Mouse (Mus musculus): ENCODE results near the gene Lipe.
"Not testable (repeated sequence)": the region's sequence is repeated elsewhere in the genome, so short reads cannot be mapped to it uniquely, and the experiment has no call there.

The Lipe gene

DNA sequence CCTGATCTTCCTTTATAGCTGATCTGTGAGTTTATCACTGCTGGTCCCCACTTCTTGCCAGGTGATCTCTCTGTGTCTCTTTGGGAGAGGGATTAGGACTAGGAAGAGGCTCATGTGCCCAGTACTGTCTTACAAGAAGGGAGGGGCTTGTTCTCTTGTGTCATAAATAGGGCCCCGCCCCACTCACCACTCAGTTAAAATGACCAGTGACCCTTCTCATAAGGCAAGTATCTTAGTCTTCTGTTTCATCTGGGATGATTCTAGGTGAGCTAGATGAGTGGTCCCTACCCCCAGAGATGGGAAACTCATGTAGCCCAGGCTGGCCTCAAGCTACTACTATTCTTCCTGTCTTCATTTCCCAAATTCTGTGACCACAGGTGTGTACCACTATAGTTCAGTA, at the start of gene Lipe:
Lipe (minus strand) TSS at position 101 of the 400 bp plus-strand sequence.
- DNase-seq: no peak

DNA sequence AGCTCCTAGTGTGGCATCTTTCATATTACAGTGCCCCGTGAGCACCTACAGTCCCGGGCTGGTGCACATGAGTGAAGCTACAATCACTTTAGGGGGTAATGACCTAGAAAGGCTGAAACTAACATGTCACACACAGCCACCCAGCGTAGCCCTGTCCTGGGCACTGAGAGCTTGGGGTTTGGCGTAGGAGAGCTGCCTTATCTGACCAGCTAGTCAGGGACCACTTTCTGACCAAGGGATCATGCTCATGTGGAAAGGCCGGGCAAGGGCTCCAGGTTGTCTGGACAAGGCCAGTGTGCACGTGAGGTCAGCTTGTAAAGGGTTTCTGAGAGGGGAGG, 42.3 kb upstream of the Lipe start:
- no peak for DNase-seq

DNA sequence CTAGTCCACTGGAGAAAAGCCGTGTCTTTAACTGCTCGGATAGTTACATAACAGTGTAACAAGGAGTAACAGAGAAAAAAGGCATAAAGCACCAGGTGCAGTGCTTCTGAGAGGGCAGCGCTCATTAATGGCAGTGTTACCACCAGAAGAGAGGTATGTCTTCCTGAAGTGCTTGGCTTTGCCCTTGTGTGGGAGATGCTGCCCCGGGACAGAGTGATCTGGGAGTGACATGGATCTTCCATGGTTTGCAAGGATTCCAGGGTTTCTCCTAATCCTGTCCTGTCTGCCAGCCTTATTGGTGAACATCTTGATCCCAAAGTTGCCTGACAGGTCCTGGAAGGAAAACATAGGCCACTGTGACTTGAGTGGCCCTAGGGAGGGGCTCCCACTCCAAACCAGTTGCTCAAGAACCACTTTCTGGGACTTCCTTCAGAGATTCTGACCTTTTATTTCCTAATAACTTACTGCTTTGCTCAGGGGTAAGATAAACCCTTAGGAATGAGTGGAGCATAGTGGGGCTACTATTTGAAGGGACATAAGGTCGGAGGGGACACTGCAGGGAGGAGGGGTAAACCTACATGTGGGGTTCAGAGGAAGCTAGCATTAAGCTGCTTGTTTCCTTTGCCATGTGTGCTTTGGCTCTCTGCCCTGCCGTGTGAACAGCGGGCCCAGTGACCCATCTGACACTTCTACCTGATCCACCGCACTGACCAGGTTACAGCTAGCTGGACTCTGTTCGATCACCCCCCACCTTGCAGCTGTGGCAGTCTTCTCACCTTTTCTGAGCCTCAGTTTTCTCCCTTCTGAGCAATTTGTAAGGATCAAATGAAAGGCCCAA, 41.7 kb upstream of the Lipe start:
- no peak for DNase-seq

DNA sequence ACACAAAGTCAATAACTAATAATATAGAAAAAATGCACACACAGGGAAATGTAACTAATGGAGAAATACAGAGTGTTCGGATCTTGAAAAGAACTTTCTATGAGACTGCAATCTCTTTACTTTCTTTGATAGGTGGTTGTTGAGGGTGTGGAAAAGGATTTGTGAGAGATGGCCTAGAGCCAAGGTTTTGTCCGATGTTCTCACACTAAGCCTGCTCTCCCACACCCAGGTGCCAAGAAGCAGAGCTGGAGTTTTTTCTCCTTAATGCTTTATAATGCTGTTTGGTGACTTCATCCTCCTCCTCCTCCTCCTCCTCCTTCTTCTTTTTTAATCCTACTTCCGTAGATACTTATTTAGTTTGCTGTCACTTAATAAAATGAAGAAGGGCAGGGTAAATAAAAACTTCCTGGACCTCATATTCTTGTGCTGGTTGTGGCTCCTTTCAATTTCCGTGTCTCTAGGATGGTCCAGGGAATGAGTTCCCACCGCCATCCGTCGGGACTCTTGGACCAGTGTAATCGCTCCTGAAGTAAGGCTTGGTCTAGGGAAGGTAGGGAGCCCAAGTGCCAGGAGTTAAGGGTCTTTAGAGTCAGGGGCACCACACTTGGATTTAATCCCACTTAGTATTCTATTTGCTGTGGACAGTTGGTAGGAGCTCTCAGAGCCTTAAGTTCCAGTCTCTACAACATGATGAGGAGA, 40.8 kb upstream of the Lipe start:
- no peak for DNase-seq

DNA sequence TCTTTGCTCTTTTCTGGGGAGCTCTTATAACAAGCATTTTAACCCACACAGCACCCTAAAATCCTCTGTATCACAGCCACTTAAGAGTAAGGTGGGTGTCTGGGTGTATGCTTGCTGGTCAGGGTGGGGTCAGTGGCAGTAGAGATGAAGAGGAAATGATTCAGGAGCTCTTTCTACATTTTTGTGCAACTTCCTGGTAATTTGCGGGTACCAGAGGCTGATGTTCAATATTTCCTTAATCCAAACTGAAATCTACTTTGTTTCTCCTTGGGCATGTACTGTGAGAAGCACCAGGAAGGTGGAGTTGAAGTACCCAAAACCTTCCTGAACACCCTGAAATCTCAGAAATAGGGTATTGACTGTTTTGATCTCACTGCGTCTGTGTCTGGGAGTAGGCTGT, 38.2 kb upstream of the Lipe start:
- DNase-seq: no peak

DNA sequence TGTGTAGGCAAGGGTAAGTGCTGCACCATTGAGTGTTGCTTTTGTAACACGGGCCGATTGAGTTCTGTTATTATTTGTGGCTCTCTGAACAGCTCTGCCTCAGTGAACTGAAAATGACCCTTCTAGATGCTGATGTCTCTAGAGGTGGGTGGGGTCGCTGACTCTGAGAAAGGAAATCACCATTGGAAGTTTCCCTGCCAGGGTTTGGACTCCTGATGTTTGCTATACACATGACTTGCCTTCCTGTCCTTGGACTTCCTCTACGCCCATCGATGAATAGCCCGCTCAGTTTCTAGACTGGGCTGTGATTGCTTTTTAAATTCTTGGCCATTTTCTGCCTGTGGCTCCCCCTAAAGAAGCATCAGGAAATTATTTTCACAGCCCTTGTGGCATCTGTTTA, 37.7 kb upstream of the Lipe start:
- no peak for DNase-seq

DNA sequence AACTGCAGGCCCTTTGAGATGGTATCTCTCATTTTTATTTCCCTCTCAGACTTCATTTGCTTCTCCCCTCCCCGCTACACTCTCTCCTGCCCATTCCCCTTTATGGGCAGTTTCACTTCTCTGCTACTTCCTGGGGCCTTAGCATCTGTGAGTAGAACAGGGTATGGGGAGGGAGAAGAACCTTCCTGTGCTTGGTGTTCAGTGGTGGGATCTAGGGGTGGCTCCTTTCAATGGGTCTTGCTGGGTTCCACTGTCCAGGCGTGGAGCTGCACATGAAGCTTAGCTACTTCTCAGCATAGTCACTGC, 37.0 kb upstream of the Lipe start:
- DNase-seq: no peak

DNA sequence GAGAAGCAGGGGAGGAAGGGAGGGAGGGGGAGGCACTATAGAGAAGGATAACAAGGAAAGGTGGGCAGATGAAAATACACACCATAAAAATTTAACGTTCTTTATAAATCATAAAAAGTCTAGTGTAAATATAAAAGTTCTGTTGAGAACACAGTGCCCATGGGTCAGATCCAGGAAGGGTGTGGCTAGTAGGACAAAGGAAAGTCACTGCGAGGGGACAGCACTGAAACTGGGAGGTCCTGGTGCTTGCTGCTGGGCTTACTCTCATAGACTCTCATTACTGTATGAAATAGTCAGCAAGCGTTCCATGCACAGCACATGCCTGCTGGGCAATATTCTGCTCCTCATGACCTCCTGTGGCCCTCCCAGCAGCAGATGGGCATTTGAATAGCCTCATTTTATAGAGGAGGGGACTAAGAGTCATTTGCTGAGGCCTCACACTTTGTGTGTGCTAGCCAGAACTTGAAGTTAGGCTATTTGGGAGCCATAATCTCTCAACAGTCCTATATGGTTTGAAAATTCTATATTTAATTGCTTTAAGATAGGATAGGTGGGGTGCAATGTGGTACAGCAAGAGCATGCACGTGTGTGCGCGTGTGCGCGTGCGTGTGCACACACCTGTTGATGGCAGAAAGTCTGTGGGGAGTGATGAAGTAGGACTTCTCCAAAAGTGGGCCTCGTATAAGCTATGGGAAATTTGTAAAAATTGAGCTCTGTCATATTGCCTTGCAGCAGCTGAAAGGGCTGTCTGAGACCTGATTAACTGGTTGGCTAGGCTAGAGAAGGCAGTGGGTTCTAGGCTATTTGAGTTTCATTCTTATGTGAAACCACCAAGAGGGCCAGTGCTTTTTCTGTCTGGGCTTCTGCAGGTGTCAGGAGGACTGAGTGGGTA, 36.4 kb upstream of the Lipe start:
- no peak for DNase-seq

DNA sequence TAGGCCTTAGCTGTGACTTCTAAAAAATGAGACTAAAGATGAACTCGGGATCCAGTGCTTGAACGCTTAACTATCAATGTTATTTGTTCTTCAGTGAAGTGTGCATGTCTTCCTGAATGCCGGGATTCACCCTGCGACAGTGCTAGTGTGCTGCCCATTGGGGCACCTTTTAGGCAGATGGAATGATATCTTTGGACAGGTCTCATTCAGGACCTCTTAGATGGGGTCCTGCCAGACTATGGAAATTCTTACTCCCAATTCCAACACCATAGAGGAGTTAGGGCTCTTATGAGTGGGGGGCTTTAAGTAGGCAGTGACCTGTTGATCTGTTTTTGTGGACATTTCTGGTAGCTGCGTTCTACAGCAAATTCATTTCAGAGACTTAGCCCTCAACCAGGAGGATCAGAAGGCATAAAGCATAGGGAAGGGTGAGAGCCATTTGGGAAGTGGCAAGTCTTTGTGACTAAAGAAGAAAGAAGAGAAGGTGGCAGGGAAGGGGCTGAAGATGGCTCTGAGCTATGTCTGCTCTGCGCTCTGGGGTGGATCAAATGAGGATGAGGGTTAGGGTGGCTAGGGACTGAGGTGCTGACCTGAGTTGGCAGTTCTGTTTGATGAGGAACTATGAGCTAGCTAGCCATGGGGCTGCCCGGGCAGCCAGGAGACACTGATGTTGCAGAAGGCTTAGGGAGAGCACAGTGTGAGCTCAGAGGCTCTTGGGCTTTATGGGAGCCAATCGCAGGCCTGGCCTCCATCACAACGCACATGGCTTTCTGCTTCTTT, 35.5 kb upstream of the Lipe start:
- DNase-seq: no peak

DNA sequence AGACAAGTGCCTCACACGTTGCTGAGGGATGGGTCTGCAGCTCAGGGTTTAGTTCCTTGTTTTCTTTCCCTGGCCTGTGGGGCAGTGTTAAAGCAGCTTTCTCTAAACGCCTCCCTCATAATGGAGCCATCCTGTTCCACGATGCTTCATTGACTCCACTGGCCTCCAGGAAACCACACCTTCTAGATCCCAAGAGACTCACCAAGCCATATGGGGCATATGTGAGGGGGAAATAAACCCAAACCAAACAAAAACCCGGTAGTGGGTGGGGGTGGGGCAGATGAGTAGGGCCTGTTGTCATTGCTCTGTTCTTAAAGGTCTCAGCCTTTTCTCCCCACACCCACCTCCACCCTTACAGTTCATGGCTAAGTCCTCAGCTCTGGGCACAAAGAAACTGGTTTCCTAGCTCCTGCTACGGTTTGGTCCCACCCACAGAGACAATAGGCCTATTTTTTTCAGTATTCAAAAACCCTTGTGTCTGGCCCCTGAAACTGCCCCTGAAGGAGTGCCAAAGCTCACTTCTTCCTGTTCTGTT, 34.6 kb upstream of the Lipe start:
- no peak for DNase-seq

DNA sequence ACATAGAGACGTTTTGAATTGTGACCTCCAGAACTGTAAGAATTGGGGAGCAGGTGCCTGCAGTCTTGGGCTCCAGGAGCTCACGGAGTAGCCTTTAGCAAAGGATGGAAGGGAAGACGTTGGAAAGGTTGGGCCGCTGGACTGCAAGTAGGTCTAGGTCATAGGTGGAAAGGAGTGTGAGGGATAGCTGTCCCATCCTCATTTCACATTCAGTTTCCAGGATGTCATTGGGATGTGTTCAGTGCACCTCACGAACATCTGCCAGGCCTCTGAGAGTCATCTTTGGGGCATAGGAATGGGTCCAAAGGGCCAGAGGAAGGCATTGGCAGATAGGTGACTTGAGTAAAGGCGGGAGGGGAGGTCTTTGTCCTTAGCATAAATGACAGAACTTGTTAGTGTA, 33.9 kb upstream of the Lipe start:
- no peak for DNase-seq

DNA sequence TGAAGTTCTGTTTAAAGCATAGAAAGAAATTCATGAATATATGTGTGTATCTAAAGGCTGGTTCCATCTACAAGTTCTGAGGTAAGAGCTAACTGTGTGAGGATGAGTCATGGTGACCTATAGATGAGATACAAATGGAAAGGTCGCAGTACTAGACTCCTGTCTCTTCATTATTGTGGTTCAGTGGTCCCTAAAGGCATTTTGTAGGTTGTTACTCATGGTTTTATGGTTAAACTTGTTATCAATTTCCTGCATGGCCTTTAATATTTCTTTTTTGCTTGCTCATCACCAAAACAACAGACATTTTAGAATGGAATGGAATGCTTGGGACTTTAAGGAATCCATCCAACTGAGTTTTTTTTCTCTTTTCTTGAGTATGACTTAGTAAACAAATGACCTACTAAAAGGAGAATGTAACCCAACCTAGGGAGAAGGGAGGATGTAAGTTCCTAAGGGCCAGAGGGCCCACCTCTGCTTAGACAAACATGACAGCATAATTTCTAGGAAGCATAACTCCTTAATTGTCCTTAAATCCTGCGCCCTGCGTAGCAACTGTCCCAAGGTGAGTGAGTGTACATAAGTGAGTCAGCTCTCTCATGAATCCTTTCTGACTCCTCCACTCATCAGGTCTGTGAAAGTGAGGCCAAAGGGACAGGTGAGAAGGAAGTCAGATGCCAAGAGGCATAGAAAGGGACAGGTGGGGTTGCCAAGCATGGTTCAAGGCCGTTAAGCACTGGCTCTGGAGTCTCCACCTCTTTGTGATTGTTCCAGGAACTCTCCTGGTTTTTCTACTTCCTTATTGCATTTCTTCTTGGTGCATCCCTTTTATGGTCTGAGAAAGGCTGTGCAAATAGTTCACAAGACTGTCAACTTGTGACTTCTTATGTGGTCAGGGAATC, 31.6 kb upstream of the Lipe start:
- DNase-seq: no peak

DNA sequence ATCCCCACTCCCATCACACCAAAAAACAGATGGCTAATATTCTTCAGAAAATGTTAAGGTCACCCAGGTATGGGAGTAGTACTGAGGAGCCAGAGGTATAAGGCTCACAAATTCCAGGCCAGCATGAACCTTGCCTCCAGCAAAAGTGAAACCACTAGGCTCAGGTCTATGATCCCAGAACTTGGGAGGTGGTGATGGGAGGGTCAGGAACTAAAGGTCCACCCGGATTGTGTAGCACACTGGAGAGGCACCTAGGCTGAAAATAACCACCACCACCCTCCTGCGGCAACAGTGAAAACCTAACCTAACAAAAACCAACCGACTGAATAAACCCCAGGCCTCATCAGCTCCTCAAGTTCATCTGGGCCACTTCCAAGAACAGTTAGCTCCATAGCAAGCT, 29.8 kb upstream of the Lipe start:
- no peak for DNase-seq

DNA sequence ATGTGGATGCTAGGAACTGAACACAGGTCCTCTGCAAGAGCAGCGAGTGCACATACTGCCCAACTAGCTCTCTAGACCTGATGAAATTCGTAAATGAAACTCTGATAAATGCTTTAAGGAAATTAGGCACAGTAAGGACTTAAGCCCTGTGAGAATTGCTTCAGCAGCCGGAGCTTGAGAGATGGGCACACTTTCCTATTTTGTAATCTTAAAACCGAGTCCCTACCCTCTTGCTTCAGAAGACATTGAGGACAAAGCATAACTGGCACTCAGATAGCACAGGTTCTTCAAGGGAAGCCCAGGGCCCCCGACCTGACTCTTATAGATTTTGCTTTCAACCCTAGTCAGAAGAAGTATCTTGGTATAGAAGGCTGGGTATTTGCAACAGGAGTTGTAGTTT, 28.6 kb upstream of the Lipe start:
- DNase-seq: no peak

DNA sequence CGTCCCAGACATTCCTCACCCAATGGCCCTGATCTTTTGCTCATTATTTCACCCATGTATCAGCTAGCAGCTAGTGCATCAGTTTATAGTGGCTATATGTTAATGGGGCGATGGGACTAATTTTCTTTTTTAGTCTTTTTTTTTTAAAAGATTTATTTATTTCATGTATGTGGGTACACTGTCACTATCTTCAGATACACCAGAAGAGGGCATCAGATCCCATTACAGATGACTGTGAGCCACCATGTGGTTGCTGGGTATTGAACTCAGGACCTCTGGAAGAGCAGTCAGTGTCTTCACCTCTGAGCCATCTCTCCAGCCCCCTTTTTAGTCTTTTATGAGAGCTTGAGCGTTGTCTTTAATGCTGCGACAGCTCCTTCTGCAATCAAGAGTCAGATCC, 27.9 kb upstream of the Lipe start:
- not testable (repeated sequence) for DNase-seq

DNA sequence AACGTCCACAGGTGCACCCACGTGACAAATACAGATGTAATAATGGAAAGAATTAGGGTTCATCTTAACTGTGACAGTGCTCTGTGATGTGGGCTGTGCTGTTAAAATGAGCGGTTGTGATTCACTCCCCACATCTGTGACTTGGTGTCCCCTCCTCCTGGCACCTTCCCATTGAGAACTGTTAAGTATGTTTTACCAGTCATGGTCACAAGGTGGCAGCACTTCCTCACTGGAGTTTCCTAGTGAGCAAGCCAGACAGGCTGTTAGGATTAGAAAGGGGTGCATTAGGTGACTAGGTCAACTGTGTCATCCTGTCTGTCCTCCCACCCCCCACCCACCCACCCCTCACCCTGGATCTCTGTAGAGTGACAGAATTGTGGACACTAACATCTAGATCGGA, 25.9 kb upstream of the Lipe start:
- peak; percentile 78 for DNase-seq

DNA sequence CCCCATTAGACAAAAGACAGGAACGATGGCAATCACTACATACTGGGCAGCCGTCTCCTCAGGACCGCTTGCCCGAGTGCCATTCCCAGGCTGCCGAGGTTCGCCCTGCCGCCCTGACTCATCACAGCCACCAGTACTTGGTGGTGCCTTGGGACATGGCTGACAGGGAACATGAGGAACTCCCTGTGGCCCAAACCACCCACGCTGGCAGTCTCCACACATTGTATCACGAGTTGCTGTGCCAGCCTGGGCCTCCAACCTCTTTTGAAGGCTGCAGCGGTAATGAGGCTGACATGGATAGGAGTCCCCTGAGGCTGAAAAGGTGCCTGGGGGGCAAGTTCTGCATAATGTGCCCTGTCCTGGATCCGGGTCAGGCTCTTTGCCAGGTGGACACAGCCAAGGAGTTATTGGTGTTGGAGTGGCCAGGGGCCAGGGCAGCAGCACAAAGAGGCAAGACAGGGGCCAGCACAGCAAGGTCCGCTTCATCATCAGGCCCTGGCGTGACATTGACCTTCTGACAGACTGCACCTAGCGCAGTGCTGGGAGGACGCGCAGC, 23.9 kb upstream of the Lipe start:
- DNase-seq: peak; percentile 21

DNA sequence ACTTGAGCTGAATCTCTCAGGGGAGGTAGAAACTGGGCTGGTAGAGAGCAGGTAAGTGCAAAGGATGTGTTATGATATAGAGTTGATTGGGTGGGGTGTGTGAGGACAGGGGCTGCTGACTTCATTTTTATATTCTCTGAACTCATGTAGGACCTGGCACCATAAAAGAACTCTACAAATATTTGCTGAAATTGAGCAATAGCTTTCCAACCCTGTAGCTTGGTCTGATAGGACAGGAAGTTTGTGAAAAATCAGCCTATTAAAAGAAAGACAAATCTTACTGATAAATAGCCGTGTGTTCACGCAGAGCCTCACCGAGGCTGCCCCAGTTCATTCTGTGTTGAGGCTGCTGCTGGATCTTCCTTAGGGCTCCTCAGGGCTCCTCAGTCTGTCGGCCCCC, 21.4 kb upstream of the Lipe start:
- DNase-seq: no peak

DNA sequence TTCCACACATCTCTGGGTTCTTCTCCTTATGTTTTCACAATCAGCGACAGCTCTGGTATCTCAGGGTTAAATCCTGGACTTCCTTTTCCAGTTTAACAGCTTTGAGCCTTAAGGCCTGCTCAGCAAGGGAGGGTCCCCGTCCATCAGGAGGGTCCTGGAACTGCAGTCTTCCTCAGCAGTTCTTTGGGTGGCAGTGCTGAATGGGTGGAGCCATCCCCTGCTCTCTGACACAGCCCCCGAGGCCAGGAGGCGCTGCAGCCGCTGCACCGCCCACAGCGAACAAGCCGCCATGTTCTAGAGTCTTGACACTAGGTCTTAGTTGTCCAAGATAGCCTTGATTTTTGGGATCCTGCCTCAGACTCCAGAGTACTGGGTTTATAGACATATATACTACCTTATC, 21.0 kb upstream of the Lipe start:
- DNase-seq: no peak

DNA sequence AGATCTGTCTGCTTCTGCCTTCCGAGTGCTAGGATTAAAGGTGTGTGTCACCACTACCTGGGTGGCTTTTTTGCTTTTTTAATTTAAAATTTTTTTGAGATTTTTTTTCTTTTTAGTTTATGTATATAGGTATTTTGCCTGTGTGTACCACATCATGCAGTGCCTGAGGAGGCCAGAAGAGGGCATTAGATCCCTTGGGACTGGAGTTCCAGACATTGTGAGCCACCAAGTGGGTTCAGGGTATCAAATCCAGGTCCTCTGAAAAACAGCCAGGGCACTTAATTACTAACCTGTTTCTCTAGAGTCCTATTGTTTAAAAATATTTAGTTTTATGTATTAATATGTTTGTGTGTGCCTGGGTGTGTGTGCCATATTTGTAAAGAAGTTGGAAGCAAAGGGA, 19.1 kb upstream of the Lipe start:
- no peak for DNase-seq

DNA sequence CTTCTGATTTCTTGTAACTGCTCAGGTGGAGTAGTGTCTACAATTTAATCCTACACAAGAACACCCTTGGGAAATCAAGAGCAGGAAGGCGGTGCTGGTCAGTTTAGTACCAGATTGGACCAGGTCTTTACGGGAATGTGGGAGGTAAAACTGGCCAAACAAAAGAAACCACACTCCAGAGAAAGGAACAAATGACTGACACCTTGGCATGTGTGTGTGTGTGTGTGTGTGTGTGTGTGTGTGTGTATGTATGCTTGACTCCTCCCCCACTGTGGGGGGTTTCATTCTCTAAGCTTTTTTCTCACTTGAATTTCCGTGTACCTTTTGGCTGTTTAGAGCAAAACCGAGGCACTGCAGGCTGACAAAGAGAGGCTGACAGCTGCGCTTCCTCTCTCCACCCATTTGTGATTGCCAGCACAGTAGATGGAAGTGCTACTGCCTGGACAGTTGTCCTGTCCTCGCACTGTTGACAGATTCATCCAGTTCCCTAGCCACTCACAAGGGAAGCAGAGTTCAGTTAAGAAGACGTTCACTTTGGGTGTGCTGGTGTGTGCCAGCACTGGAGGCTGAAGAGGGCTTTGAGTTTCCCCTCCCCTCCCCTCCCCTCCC, 14.4 kb upstream of the Lipe start, which contains the start of gene Cxcl17:
Cxcl17 (minus strand) TSS at position 54 of the 609 bp plus-strand sequence.
- DNase-seq: no peak

Data from right cerebral cortex, adult 18-20 months (tissue).